Mouse (Mus musculus) spleen, embryonic (tissue): ENCODE measurements around the gene Kcnk5.

Experiments
- CTCF ChIA-PET: fragments of 350-600 bp; sonication (Branson Sonifier 250); formaldehyde crosslinking; loops from one replicate; lab custom pipeline; 2022; lab: Charles Lee

Kcnk5 gene

GRCm38 (mm10) chr14:20181466-20181921 is at the start of gene Kcnk5:
Kcnk5 (minus strand) TSS chr14:20181809.
- CTCF ChIA-PET, result interaction anchor here (1.3 kb wide), 1 partner anchor 13 kb away, joined by 5 read pairs; no protein-coding TSS in a partner anchor

- CTCF ChIA-PET, result no interaction called here
Measured at GRCm38 (mm10) chr14:20230063-20230491, 48.5 kb upstream of the Kcnk5 start.

GRCm38 (mm10) chr14:20229437-20229836 is 47.8 kb upstream of the Kcnk5 start:
- CTCF ChIA-PET, result no interaction called here

GRCm38 (mm10) chr14:20228336-20228735 is 46.7 kb upstream of the Kcnk5 start:
- CTCF ChIA-PET, result no interaction called here

GRCm38 (mm10) chr14:20226982-20227381 is 45.4 kb upstream of the Kcnk5 start:
- CTCF ChIA-PET, result no interaction called here

GRCm38 (mm10) chr14:20226488-20226887 is 44.9 kb upstream of the Kcnk5 start:
- CTCF ChIA-PET, result no interaction called here

GRCm38 (mm10) chr14:20225525-20225924 is 43.9 kb upstream of the Kcnk5 start:
- CTCF ChIA-PET, result interaction anchor here (0.6 kb wide), 1 partner anchor 69 kb away, joined by 9 read pairs; the partner anchor contains the start of gene Nudt13

- CTCF ChIA-PET, result no interaction called here
Measured at GRCm38 (mm10) chr14:20224576-20225218, 43.1 kb upstream of the Kcnk5 start.

- CTCF ChIA-PET, result no interaction called here
Measured at GRCm38 (mm10) chr14:20224163-20224562, 42.6 kb upstream of the Kcnk5 start.

- CTCF ChIA-PET, result no interaction called here
Measured at GRCm38 (mm10) chr14:20223253-20223652, 41.6 kb upstream of the Kcnk5 start.

- CTCF ChIA-PET, result interaction anchor here (1.0 kb wide), 1 partner anchor 107 kb away, joined by 3 read pairs; no protein-coding TSS in a partner anchor
Measured at GRCm38 (mm10) chr14:20221083-20221482, 39.5 kb upstream of the Kcnk5 start.

- CTCF ChIA-PET, result no interaction called here
Measured at GRCm38 (mm10) chr14:20219849-20220248, 38.2 kb upstream of the Kcnk5 start.

- CTCF ChIA-PET, result no interaction called here
Measured at GRCm38 (mm10) chr14:20217299-20217864, 35.8 kb upstream of the Kcnk5 start.

- CTCF ChIA-PET, result no interaction called here
Measured at GRCm38 (mm10) chr14:20216561-20217298, 35.1 kb upstream of the Kcnk5 start.

- CTCF ChIA-PET, result no interaction called here
Measured at GRCm38 (mm10) chr14:20215826-20216225, 34.2 kb upstream of the Kcnk5 start.

GRCm38 (mm10) chr14:20214125-20214524 is 32.5 kb upstream of the Kcnk5 start:
- CTCF ChIA-PET, result no interaction called here

- CTCF ChIA-PET, result interaction anchor here (0.7 kb wide), 3 partner anchors 24 to 82 kb away, joined by 5 to 16 read pairs (median 11); no protein-coding TSS in a partner anchor
Measured at GRCm38 (mm10) chr14:20211754-20212601, 30.4 kb upstream of the Kcnk5 start.

- CTCF ChIA-PET, result interaction anchor here (0.7 kb wide), 1 partner anchor 22 kb away, joined by 7 read pairs; no protein-coding TSS in a partner anchor
Measured at GRCm38 (mm10) chr14:20209926-20210325, 28.3 kb upstream of the Kcnk5 start.

- CTCF ChIA-PET, result no interaction called here
Measured at GRCm38 (mm10) chr14:20208435-20208834, 26.8 kb upstream of the Kcnk5 start.

GRCm38 (mm10) chr14:20205747-20206146 is 24.1 kb upstream of the Kcnk5 start:
- CTCF ChIA-PET, result interaction anchor here (0.7 kb wide), 1 partner anchor 13 kb away, joined by 3 read pairs; no protein-coding TSS in a partner anchor

GRCm38 (mm10) chr14:20203301-20203700 is 21.7 kb upstream of the Kcnk5 start:
- CTCF ChIA-PET, result no interaction called here
